Mouse (Mus musculus) cerebellum, adult 2 months (tissue): Measurements from ENCODE around the gene Zfp101.

Experiments used
- CTCF ChIP-seq: fragments of 200-500 bp; IDR thresholded peaks from 2 replicates; pipeline ENCODE4 v1.5.1; 2011; ENCODE audit warnings: low read depth, mild to moderate bottlenecking, control low read depth, low read length, moderate library complexity, borderline replicate concordance; ENCODE audit not compliant: insufficient read depth
- POLR2A ChIP-seq: fragments of 200-500 bp; IDR thresholded peaks from 2 replicates; pipeline ENCODE4 v1.6.1; 2011; ENCODE audit warnings: low read length, control low read depth, borderline replicate concordance; ENCODE audit not compliant: insufficient read depth

DNA sequence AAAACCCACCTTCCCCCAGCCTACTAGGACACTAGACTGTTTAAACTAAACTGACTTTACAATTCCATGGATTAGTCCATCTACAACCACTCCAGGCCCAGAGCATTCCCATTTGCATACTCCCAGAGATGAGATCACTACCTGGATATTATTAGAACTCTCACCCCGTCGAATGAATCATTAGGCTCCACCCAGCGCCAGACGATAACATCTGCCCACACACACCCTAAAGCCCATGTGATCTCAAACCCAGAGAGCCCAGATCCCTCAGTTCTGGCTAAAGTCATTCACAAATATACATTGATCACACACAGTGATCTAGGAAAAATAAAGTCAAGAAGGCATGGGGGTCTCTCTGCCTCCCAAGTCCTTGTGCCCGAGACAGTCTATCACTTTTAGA is 45.5 kb upstream of the Zfp101 start:
- no peak for TF ChIP-seq POLR2A
- TF ChIP-seq CTCF, result no peak
